Mouse (Mus musculus): ENCODE measurements around the gene Gm17606. TPM values are rescaled to one million over a fixed set of nuclear protein-coding genes. Genes with fewer than 3 reads are reported as not detected.
A peak's percentile ranks its signal among the peaks of the same experiment; 100 is the strongest.

Gm17606 gene
- polyA plus RNA-seq (2015; fragmentation: Nextera tagmentation; extraction: Ambion mirVana), result not detected in 2 replicates

GRCm38 (mm10) chr14:54640946-54641304 lies at the start of gene Gm17606:
Gene Gm17606 (plus strand): TSS chr14:54640952.

GRCm38 (mm10) chr14:54605752-54606321 lies 34.9 kb upstream of the Gm17606 start, which contains the start of gene 4931414P19Rik:
Gene 4931414P19Rik (minus strand): TSS chr14:54605993.

GRCm38 (mm10) chr14:54617897-54618365 lies 22.8 kb upstream of the Gm17606 start, which contains the start of gene Psmb5:
Gene Psmb5 (minus strand): TSS chr14:54618022.

GRCm38 (mm10) chr14:54621133-54621532 lies 19.6 kb upstream of the Gm17606 start, which contains the start of gene Psmb11:
Gene Psmb11 (plus strand): TSS chr14:54621433.

GRCm38 (mm10) chr14:54641305-54641969 lies 685 bp downstream of the Gm17606 start, which contains the start of gene Cdh24:
Gene Cdh24 (minus strand): TSS chr14:54641364.

GRCm38 (mm10) chr14:54686063-54686521 lies 45.3 kb downstream of the Gm17606 start, which contains the start of gene 1700123O20Rik:
Gene 1700123O20Rik (plus strand): TSS chr14:54686216.

GRCm38 (mm10) chr14:54686522-54687143 lies 45.9 kb downstream of the Gm17606 start, which contains the start of gene Acin1:
Gene Acin1 (minus strand): TSS chr14:54686931.

MicroRNAs within 50 kb of the gene (microRNA counts, 519-probe panel; counts per million panel counts)
- 296 counts per million, percentile 58 among the panel's probes with 10 or more counts for microRNA mmu-miR-686

Small RNAs within 50 kb of the gene (microRNA-seq; reads per million reads assigned to microRNA genes)
- gene Mir686 (0 reads per million in 2 experiments), gene Mir6948 (0.20 to 0.21 reads per million in 2 experiments)

Other genes starting within 250 kb of the Gm17606 start
- gene Slc7a7, start 223.2 kb upstream of the Gm17606 start, polyA plus RNA-seq (2015; fragmentation: Nextera tagmentation; extraction: Ambion mirVana), result 3.3 and 4.1 TPM in 2 replicates
- gene Mrpl52, start 214.0 kb upstream of the Gm17606 start, polyA plus RNA-seq (2015; fragmentation: Nextera tagmentation; extraction: Ambion mirVana), result 232 TPM in 2 replicates
- gene Mmp14, start 209.3 kb upstream of the Gm17606 start, polyA plus RNA-seq (2015; fragmentation: Nextera tagmentation; extraction: Ambion mirVana), result 77.2 and 88.0 TPM in 2 replicates
- 30.6 and 32.8 TPM in 2 replicates for gene Lrp10, start 176.8 kb upstream of the Gm17606 start, polyA plus RNA-seq (2015; fragmentation: Nextera tagmentation; extraction: Ambion mirVana)
- gene Rem2, start 164.9 kb upstream of the Gm17606 start, polyA plus RNA-seq (2015; fragmentation: Nextera tagmentation; extraction: Ambion mirVana), result 0.10 and 0.13 TPM in 2 replicates
- 32.3 and 36.0 TPM in 2 replicates for gene Prmt5, start 123.4 kb upstream of the Gm17606 start, polyA plus RNA-seq (2015; fragmentation: Nextera tagmentation; extraction: Ambion mirVana)
- 31.1 and 31.5 TPM in 2 replicates for gene Haus4, start 86.3 kb upstream of the Gm17606 start, polyA plus RNA-seq (2015; fragmentation: Nextera tagmentation; extraction: Ambion mirVana)
- 11.5 and 13.2 TPM in 2 replicates for gene Ajuba, start 63.4 kb upstream of the Gm17606 start, polyA plus RNA-seq (2015; fragmentation: Nextera tagmentation; extraction: Ambion mirVana)
- gene 4931414P19Rik, start 35.0 kb upstream of the Gm17606 start, polyA plus RNA-seq (2015; fragmentation: Nextera tagmentation; extraction: Ambion mirVana), result 2.4 and 2.7 TPM in 2 replicates
- gene Psmb5, start 22.9 kb upstream of the Gm17606 start, polyA plus RNA-seq (2015; fragmentation: Nextera tagmentation; extraction: Ambion mirVana), result 306 and 337 TPM in 2 replicates
- 0.03 and 0.05 TPM in 2 replicates for gene Psmb11, start 19.5 kb upstream of the Gm17606 start, polyA plus RNA-seq (2015; fragmentation: Nextera tagmentation; extraction: Ambion mirVana)
- gene Cdh24, start 412 bp downstream of the Gm17606 start, polyA plus RNA-seq (2015; fragmentation: Nextera tagmentation; extraction: Ambion mirVana), result 0.33 and 0.40 TPM in 2 replicates
- gene 1700123O20Rik, start 45.3 kb downstream of the Gm17606 start, polyA plus RNA-seq (2015; fragmentation: Nextera tagmentation; extraction: Ambion mirVana), result 44.2 and 47.3 TPM in 2 replicates
- 42.8 and 46.2 TPM in 2 replicates for gene Acin1, start 46.0 kb downstream of the Gm17606 start, polyA plus RNA-seq (2015; fragmentation: Nextera tagmentation; extraction: Ambion mirVana)
- 0.11 and 0.12 TPM in 2 replicates for gene Gm29776, start 57.9 kb downstream of the Gm17606 start, polyA plus RNA-seq (2015; fragmentation: Nextera tagmentation; extraction: Ambion mirVana)
- gene Cebpe, start 71.2 kb downstream of the Gm17606 start, polyA plus RNA-seq (2015; fragmentation: Nextera tagmentation; extraction: Ambion mirVana), result not detected in 2 replicates
- gene Slc7a8, start 141.0 kb downstream of the Gm17606 start, polyA plus RNA-seq (2015; fragmentation: Nextera tagmentation; extraction: Ambion mirVana), result 3.8 and 5.9 TPM in 2 replicates
- gene Rnf212b, start 173.2 kb downstream of the Gm17606 start, polyA plus RNA-seq (2015; fragmentation: Nextera tagmentation; extraction: Ambion mirVana), result not detected in 2 replicates
- 3.6 and 4.1 TPM in 2 replicates for gene Homez, start 230.0 kb downstream of the Gm17606 start, polyA plus RNA-seq (2015; fragmentation: Nextera tagmentation; extraction: Ambion mirVana)
- 0.97 and 2.3 TPM in 2 replicates for gene Ppp1r3e, start 236.6 kb downstream of the Gm17606 start, polyA plus RNA-seq (2015; fragmentation: Nextera tagmentation; extraction: Ambion mirVana)
- gene Bcl2l2, start 242.4 kb downstream of the Gm17606 start, polyA plus RNA-seq (2015; fragmentation: Nextera tagmentation; extraction: Ambion mirVana), result 2.9 and 3.6 TPM in 2 replicates
- gene Gm20521, start 242.5 kb downstream of the Gm17606 start, polyA plus RNA-seq (2015; fragmentation: Nextera tagmentation; extraction: Ambion mirVana), result 0.12 and 0.30 TPM in 2 replicates